Mouse (Mus musculus) right cerebral cortex, postnatal 10 days (tissue): ENCODE results near the gene P2rx3.

Experiments used
- DNase-seq, 2 experiments: peaks; one replicate each; pipeline ENCODE4 v3.0.0; 2021; ENCODE audit warnings: low spot score in 2 of 2

The P2rx3 gene

DNA sequence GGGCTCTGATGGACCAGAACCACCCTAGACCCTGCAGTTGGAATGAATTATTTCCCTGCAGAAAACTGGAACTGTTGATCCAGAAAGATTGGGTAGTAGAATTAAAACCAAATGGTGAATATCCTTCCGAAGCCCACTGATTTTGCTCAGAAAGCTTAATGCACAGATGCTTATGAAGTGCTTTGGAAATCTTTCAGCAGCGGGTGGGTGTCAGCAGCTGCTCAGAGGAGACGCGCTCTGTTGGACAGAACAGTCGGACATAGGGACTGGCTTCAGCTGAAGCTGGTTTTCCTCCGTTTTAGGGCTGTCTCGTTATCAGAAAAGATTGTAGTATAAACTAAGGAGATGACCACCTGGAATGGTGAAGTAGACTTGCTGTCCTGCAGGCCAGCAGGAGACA lies 6.4 kb upstream of the P2rx3 start:
- DNase-seq, result no peak

GRCm38 (mm10) chr2:85038336-85038735 lies 1.1 kb upstream of the P2rx3 start:
- DNase-seq, result no peak

DNA sequence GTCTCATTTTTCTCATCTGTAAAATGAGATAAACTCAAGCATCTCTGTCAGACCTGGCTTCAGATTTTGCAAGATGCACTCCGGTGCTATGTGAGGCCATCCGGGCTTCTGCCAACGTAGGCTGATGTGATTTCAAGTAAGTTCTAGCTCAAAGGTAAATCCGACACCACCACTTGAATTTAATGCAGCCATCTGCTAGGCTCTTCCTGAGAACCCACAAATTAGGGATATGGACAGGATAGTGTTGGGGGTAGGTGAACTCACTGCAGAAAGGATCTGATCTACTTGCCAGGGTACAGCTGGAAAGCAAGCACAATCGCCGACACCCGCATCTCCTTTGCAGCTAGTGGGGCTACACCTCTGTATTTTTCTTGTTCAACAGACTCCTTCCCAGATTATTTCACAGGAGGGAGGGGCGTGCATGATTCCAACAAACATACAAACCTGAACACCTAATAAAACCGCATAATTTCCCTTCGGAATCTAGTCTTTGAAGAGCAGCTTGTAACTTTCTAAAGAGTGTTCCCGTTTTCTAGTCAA lies 685 bp downstream of the P2rx3 start:
- DNase-seq, result no peak

GRCm38 (mm10) chr2:85034169-85034568 lies 3.1 kb downstream of the P2rx3 start:
- no peak for DNase-seq

DNA sequence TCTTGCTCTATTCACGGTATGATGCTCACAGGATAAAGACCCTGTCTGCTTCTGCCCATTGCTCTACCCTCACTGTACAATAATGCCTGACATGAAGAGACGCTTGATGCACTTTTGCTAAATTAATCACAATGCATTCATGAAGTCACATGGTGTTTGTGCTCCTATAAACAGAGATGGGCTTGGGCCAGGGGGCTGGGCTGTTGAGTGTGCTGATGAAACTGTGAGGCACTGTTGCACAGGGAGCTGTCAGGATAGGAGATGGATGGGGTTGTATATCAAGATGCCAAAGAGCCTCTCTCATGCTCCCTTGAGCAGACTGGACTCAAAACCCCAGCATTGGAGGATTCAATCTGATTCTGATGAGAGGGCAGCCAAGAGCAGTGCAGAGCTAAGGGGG lies 4.1 kb downstream of the P2rx3 start:
- DNase-seq, result no peak

DNA sequence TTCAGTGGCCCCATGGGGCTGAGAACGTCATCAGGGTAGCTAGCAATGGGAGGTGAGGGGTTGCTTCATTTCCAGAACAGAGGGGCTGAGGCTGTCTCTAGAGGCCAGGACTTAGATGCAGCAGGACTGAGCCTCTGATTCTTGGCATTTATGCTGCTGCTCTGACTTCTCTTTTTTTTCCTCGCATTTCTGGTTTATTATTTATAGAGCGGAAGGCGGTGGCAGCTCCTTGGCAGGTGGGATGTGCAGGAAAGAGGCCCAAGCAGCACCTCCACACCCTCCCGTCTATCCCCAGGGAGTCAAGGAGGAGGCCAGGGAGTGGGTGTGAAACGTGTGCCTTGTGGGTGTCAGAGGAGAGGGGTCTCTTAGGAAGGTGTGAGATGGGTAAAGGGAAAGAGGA lies 6.3 kb downstream of the P2rx3 start:
- no peak for DNase-seq

DNA sequence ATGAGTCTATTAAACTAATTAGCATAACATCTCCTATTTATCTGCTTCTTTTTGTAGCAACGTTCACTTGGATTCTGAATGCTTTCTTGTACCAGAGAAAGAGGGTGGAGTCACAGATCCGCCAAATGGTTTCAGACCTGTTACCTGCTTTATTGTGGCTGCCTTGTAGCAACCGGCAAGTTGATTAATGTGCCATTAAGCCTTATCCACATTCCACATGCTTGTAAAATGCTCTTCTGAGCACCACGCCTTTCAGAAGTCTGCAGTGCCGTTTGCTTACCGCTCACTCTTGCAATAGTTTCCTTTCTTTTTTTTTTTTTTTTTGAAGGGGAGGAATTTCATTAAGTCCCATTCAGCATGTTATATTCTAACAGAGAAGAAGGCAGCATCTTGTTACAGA lies 7.4 kb downstream of the P2rx3 start:
- no peak for DNase-seq

- no peak for DNase-seq
Observed at GRCm38 (mm10) chr2:85027281-85027680, 10.0 kb downstream of the P2rx3 start.

- no peak for DNase-seq
Observed at GRCm38 (mm10) chr2:85026178-85026577, 11.1 kb downstream of the P2rx3 start.

DNA sequence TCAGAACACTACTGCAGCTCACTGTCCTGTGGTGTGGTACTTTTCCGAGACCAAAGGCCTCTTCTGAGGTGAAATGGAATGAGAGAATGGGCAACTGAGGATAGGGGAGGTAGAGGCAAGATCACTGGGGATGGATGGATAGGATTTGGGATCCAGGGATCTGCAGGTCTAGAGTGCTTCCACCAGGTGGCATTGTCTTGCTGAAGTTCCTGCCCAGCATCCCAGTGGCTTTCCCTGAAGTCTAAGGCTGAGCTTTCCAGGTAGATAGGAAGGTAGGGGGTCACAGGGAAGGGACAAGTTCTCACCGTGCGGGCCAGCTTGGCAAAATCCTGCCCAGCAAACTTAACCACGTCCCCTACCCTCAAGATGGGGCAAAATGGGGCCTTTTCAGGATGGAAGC lies 15.2 kb downstream of the P2rx3 start:
- no peak for DNase-seq

DNA sequence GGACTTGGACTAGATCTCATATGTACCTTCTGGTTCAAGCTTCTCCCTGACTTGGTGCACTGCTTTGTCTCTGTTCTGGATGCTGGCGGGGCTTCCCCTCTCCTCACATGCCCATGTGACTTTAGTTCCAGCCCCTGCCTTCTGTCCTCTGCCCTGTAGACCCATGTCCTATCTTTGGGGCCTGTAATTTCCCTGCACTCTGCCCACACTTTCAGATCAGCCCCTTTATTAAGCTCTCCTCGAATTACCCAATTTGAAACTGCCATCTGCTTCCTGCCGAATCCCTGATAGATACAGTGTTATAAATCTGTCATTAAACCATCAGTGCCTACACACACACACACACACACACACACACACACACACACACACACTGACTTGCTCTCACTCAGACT lies 22.7 kb downstream of the P2rx3 start:
- no peak for DNase-seq

DNA sequence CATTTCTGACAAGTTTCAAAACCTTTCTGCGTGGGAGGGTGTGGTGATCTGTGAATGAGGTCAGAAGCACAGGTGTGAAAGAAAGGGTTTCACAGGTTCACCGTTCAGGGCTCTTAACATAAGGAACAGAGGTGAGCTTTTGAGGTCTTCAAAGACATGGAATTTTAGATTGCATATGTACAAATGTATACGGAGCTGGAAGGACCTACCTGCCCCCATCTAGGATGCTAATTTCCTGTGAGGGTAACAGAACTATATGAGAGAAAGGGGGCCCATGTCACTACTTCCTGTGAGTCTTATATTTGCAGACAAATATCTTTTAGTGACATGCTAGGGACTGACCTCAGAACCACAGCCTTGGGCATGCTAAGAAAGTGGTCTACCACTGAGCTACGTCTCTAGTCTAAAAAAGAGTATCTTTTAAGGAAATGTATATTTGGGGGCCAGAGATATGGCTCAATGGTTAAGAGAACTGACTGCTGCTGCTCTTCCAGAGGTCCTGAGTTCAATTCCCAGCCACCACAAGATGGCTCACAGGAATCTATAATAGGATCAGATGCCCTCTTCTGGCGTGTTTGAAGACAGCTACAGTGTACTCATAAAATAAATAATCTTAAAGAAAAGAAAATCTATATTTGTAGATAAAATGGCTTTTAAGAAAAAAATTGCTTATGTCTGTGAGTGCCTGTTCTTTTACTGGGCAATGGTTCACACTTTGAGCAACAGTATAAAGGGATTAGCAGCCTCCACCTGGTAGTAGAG lies 23.3 kb downstream of the P2rx3 start:
- DNase-seq, result no peak

- DNase-seq, result peak; percentile 66 to 68
Observed at GRCm38 (mm10) chr2:85012679-85013078, 24.6 kb downstream of the P2rx3 start.

- DNase-seq, result peak; percentile 34 to 38
Observed at GRCm38 (mm10) chr2:85011906-85012604, 25.2 kb downstream of the P2rx3 start.

DNA sequence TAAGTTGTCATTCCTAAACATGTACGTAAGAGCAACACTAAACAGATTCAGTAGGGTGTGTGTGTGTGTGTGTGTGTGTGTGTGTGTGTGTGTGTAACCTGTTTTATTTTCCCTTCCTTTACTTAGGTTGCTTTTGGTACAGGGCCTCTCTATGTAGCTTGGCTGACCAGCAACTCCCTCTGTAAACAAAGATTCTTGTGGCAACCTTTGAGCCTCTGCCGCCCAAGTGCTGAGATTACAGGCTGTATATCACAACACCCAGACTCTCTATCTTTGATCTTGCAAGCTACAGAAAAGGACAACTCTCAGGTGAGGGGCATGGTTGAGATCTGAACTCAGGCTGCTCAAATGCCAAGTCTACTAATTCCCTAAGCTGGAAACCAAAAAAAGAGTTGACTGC lies 28.1 kb downstream of the P2rx3 start:
- DNase-seq, result no peak

GRCm38 (mm10) chr2:85007729-85008128 lies 29.5 kb downstream of the P2rx3 start:
- no peak for DNase-seq

- no peak for DNase-seq
Observed at GRCm38 (mm10) chr2:85006600-85006999, 30.7 kb downstream of the P2rx3 start.

DNA sequence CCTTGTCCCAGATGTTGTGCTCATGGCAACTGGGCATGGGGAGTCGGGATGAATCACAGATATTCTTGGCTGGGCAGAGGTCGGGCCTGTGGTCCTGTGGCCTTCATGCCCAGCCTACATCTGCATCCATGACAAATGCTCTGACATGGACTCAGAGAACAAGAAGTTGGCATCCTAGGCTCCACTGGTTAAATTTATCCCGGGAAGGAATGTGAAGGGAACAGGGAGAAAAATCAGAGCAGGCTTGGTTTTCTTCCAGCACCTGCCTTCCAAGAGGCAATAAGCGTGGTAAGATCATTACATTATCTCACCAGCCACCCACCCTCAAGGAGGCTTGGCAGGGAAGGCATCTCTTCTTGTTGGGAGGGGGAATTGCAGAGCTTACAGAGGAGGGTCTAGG lies 32.9 kb downstream of the P2rx3 start:
- peak; percentile 63 to 66 for DNase-seq

- DNase-seq, result no peak
Observed at GRCm38 (mm10) chr2:85002575-85002974, 34.7 kb downstream of the P2rx3 start.

DNA sequence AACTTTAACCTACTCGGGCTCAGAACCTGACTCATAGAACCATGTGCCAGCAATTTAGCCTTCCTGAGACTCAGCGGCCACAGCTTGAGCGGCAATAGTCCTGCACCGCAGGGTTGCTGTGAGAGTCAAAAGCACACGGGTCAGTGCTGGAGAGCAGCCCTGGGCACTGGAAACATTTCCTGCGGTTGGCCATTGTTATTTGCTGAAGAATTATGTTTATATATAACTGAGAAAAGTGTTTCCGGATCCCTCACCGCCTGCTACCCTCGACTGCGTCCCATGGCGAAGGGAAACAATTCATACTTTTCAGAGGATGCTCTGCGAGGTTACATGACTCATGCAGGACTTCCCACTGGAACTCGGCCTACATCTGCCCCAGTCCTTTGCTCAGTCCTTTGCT lies 35.8 kb downstream of the P2rx3 start:
- DNase-seq, result no peak

- no peak for DNase-seq
Observed at GRCm38 (mm10) chr2:84999486-85000181, 37.6 kb downstream of the P2rx3 start.

DNA sequence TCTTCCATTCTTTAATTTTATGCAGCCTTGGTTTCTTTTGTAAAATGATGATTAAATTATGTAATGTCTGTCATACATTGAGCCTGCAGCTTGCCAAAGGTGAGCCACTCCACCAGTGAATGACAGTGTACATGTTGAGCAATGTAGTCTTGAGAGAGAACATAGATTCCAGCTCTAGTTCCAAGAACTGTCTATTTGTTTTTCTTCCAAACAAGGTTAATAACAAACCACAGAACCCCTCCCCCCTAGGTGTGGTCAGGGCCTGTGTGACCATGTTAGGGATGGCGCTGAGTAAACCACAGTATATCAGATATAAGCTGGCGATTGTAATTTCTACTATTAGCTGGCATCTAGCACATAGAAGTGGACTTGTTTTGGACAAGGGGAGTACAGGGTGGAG lies 40.9 kb downstream of the P2rx3 start:
- no peak for DNase-seq

GRCm38 (mm10) chr2:84987930-84988329 lies 49.3 kb downstream of the P2rx3 start, which contains the start of gene Prg3:
TSS of gene Prg3 (plus strand) at chr2:84988215.
- DNase-seq, result no peak
